Mouse (Mus musculus): Measurements from ENCODE around the gene Nagpa. TPM values are rescaled to one million over a fixed set of nuclear protein-coding genes. Genes with fewer than 3 reads are reported as not detected.

The Nagpa gene
- total RNA-seq, 2 experiments from 2014 or later: 8.8 to 9.4 TPM

DNA sequence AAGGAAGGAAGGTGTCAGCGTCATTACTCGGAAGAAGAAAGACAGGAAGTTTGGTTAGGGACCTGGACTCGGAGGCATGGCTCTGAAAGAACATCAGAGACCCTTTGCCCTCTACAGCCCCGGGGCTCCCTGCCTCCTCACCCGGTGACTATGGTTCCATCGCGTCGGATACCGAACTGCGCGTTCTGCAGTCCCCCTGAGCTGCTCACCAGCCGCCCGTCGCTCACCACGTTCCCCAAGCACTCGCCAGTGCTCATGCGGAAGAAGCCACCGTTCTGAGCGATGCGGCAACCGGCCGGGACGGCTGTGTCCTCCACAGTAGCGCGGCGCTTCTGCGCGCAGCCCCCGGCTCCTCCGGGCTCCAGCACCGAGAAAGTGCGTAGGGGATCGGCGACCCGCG, 612 bp downstream of the Nagpa start:
- no peak for DNase-seq (ENCODE audit: low spot score in 2 of 2)

DNA sequence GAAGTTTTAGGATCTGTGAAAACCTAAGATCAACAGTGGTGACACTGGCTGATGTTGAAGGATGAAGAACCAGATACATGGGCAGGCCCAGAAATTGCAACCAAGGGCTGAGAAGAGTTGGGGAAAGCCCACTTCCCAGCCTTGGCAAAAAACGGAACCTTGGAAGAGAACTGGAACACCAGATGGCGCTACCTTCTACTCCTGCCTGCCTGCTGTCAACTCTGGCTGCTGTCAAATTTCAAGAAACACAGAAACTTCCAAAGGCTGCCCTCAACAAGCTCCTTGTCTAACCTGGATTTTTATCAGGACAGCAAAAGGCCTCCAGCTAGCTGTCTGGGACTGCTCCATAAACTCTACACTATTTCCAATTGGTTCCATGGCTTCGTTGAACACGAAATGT, 1.1 kb downstream of the Nagpa start:
- DNase-seq (ENCODE audit: low spot score in 2 of 2): peak; percentile 29 to 59

DNA sequence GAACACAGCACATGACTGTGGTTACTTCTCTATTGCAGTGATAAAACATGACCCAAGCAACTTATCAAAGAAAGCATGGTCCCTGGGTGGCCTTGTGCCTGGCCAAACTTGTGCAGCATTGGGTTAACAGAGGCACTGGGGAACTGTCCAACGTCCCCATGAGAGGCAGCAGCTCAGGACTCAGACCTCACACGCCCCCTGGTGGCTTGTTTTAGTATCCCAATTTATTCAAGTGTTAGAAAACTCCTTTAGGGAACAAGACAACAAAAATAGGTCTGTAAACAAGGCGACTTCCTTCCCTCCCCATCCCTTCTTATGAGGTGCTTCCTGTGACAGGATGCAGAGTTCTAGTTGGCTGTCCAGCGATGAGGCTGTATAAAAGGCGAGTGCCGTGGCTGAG, 8.7 kb downstream of the Nagpa start:
- peak; percentile 33 to 60 for DNase-seq (ENCODE audit: low spot score in 2 of 2)

DNA sequence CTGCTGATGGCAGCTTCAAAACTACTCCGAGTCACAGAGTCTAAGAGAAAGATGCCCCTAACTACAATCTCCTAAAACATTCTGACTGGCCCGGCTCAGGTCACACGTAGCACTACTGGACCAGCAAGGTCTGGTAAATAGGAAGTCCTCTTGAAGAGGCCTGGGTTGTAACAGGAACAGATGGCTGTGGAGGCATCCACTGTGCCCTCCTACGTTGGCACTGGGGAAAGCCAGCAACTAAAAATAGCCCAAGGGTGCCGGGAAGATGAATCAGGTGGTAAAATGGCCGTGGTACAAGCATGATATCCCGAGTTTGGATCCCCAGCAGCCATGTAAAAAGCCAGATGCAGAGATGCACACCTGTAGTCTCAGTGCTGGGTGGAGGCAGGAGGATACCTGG, 17.6 kb downstream of the Nagpa start:
- DNase-seq (ENCODE audit: low spot score in 2 of 2): no peak

DNA sequence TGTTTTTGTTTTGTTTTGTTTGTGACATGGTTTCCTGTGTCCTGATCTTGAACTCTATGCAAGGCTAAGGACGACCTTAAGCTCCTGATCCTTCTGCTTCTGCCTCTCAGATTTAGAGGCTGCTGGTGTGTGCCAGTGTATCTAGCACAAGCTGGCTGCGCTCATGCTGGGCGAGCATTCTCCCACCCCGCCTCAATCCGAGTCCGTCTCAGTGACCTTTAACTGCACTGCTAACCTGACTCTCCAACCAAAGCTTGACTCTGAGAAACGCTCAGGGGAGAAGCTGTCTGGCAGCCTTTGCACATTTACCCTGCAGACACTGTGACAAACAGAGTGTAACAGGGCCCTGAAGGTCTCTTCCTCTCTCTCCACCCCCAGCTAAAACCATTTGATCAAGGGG, 18.1 kb downstream of the Nagpa start:
- DNase-seq (ENCODE audit: low spot score in 2 of 2): no peak

DNA sequence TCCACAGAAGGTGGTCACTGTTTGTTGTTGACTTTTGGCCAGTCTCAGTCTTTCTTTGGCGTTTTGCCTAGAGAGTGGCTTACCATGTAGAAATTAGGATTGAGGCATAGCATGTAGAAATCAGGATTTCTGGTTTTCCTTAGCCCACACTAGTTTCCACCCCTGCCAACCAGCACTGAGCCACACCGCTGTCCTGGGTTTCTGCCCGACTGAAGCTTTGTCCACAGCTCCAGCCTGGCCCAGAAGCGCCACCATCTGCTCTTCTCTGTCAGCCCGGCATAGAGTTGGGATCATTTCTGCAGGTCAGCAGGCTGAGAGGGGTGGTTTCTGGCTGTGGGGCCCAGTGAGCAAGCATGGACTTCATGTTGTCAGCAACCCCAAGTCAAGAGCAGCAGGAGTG, 18.9 kb downstream of the Nagpa start:
- DNase-seq (ENCODE audit: low spot score in 2 of 2): no peak

DNA sequence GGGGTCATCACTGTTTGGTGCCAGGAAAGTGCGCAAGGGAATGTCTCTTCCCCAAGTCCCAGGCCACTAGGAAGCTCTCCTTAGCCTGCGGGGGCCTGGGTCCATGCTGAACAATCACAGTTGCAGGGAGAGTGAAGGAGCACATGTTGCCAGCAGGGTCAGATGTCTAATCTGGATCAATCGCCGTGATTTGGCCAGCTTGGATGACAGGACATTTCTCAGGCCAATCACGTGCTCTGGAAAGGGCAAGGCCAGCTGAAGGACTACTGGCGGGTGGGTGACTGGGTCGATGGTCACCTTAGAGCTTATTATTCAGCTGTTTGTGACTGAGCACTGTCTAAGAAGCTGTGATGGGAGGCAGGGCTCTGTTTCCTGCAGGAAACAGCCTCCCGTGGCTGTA, 19.7 kb downstream of the Nagpa start:
- DNase-seq (ENCODE audit: low spot score in 2 of 2): no peak

DNA sequence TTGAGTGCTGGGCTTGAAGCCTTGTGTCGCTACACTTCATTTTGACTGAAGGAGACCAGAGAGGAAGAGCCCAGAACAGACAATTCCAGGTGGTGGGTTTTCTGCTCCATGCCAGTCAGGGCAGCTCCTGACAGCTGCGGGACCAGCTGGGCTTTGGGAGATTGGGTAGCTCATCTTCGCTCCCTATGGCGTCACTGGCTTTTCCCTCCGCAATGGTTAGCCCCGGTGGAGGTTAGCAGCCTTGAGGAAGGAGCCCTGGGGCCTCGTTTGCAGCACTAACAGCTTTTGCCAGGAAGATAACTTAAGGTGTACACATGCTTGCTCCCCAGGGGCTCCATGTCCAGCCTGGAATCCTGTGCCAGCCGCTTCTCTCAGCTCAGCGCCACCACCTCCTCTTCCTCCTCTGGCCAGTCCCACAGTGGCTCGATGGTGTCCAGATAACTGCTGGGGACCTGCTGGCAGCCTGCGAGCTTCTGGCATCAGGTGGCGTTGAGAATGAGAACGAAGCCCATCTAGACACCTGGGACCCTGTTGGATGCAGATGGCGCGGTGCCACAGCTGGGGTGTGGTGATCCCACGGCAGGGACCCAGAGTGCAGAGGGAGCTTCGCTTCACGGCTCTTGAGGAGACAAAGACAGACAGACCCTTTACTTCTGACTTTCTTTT, 20.4 kb downstream of the Nagpa start:
- DNase-seq (ENCODE audit: low spot score in 2 of 2): no peak

DNA sequence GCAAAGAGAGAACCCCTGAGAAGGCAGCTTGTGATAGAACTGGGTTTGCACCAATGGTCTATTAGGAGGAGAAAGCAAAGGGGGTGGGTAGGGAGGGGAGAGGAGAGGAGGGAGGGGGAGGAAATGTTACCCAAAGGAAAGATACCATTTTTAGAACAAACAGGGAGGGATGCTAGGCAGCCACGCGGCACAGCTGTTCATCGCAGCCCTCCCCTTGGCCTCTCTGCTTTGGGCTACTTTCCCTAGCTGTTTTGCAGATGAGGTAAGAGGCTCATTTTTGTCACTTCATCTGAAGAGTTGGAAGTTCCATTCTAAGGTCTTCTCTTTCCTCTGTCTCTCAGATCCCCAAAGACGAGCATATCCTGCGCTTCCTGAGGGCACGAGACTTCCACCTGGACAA, 31.2 kb downstream of the Nagpa start:
- DNase-seq (ENCODE audit: low spot score in 2 of 2): no peak

DNA sequence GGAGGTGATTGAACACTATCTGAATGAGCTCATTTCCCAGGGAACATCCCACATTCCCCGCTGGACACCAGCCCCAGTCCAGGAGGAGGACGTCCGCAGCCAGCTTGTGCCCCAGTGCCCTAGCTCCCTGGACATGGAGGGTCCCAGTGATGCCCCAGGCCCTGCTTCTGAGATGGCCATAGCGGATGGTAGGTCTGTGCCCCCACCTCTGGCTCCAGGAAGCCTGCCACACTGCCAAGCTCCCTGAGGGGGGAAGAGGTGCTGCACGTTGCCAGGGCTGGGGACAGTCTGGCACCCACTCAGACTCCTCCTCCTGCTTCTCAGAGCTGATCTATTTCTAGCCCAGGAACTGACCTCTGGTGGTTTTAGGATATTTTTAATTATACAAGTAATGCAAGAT, 35.0 kb downstream of the Nagpa start:
- DNase-seq (ENCODE audit: low spot score in 2 of 2): no peak

DNA sequence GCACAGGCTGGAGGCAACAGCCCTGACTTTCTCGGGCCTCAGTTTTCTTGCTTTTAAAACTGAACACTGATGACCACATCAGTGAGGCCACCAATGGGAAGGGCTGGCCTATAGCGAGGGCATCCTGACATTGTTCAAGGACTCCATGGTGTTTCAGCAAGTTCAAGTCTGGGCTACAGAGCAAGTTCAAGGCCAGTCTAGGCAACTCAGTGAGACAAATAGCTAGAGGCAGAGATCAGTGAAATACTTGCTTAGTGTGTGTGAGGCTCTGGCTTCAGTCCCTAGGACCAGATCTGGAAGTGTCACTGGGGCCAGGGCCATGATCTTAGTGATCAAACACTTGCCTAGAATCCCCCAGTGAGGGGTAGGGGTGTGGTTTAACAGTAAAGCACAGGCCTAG, 35.8 kb downstream of the Nagpa start:
- DNase-seq (ENCODE audit: low spot score in 2 of 2): no peak

DNA sequence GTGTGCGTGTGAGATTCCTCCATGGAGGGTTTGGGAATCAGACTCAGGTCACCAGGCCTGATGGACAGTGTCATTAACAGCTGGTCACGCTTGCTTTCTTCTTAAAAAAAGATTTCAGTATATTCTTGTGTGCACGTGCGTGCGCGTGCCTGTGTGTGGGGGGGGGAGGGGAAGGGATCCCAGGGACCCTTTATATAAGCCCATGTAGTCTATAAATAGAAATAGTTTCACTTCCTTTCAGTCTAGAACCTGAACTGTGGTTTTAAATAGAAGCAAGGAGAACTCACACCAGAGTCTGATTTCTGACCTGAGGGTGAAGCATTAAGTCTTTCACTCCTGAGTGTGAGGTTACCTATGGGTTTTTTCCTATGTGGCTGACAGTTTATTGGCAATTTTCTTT, 39.5 kb downstream of the Nagpa start:
- DNase-seq (ENCODE audit: low spot score in 2 of 2): no peak

DNA sequence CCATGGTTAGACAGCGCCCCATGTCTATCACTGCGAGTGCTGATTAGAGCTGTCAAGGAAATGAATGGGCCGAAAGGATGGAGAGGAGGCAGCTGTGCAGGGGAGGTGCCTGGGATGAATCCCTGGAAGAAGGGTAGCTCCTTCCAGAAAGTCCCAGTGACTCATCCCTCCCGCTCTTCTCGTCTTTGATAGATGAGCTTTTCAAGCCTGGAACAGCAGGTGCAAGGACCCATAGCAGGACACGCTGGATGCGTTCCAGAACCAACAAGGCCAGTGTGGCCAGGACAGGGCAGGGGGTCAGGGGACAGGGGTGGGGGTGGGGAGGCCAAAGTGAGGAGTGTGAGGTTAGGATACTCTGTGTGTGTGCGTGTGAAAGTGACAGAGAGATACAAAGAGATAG, 44.6 kb downstream of the Nagpa start:
- no peak for DNase-seq (ENCODE audit: low spot score in 2 of 2)

DNA sequence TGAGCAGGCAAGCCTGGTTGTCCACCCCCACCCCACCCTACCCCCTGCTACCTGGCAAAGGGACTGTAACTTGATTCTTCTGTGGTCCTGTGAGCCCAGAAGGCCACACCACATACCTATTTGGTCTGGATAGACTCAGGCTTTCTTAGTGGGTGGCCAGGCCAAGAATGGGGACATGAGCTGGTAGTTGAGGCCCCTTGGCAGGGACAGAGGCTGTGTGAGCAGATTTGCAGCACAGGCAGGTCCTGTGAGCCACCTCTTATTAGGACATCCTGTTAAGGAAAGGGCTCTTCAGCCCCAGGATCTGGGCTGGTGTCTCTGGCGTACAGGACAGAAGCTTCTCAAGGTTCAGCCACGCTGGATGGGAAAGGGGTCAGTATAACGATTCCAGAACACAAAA, 46.7 kb downstream of the Nagpa start:
- no peak for DNase-seq (ENCODE audit: low spot score in 2 of 2)

DNA sequence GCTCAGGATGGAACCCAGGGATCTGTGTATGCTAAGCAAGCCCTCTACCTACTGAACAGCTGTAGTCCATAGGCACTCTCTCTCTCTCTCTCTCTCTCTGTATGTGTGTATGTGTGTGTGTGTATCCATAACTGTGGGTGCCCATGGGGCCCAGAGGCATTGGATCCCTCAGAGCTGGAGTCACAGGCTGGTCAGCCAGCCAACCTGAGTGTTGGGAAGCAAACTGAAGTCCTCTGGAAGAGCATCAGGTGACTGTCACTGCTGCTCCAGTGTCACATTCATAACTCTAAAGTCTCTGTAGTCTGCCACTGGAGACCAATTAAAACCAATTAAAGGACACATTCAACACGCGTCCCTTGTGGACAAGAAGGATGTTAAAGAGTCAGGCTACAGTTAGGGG, 47.3 kb downstream of the Nagpa start:
- DNase-seq (ENCODE audit: low spot score in 2 of 2): no peak

DNA sequence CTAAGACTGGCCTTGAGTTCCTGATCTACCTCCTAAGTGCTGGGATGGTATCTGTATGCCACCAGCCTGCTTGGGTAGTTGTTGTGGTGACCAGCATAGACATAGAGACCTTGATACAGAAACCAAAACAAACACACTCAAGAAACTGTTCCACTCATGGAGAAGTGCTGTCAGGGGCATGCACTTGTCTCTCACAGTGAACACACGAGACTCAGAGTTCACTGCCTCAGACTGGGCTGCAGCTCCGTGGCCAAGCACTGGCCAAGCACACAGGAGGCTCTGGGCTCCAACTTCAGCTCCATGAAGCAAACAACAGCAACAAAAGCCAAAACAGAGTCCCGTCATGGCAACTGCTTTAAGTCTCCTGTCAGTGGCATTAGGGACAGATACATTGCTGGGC, 48.8 kb downstream of the Nagpa start:
- no peak for DNase-seq (ENCODE audit: low spot score in 2 of 2)

DNA sequence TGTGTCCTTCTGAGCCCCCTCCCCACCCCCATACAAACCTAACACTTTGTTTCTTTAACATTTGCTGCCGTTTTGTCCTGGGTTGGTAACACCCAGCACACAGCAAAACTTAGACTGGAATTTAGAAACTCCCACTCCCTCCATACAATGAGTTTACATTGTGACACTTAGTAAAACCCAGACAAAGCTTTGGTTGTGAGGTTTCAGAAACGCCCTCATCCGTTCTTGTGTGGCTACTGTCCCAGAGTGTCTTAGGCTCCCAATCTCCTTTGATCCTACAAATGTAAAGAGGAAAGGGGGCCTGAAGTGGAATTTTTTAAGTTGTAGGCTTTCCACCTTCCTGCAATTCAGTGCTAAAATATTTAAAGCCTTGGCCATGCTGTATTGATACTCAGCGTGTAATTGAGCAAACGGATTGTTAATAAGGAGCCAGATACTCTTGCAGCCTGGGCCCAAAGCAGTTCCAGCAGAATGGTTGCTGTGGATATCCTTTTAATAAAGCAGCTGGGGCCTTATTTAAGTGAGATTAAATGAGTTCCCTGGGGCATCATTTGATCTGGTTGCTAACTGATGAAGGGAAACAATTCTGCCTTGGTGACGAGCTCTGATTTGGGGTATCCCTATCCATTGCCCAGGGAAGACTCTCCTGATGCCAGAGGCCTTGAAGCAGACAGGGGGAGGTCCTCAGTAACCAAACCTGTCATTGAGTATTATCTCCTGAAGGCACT, 50.3 kb downstream of the Nagpa start:
- DNase-seq (ENCODE audit: low spot score in 2 of 2): no peak

DNA sequence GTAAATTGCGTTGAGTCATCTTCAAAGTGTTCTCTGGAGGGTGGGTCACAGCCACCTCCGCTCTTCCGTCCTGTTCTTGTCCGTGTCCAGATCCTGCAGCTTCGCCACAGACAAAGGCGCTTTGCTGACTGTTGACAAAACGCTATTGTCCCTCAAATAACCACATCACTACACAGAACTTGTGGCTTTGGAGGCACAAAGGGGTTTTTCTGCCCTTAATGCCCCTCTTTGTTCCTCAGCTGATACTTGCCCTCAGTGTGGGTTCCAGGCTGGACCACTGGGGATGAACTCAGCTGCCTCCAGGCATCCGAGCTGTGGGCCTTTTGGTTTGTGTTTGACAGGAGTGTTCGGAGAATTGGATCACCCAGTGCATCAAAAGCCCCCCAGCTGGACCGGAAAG, 53.3 kb downstream of the Nagpa start:
- no peak for DNase-seq (ENCODE audit: low spot score in 2 of 2)

DNA sequence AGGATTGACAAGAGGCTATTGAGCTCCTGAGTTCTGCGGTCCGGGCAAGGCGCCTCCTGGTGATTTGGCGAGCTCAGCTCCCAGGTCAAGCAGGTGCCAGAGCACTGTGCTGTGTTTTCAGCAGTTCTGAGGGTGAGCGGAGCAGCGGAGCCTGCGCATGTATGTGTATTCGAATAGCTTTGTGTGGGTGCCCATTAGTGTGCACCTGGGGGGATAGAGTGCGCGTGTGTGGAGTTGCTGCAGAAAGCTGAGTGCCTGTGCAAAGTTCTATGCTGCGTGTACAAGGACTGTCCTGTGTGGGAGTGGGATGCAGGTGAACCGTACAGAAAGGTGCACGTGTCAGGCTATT, 56.8 kb downstream of the Nagpa start, which contains the start of gene Sec14l5:
Gene Sec14l5, plus strand, starts transcription at position 73 of the 349 bp plus-strand sequence.
- no peak for DNase-seq (ENCODE audit: low spot score in 2 of 2)

DNA sequence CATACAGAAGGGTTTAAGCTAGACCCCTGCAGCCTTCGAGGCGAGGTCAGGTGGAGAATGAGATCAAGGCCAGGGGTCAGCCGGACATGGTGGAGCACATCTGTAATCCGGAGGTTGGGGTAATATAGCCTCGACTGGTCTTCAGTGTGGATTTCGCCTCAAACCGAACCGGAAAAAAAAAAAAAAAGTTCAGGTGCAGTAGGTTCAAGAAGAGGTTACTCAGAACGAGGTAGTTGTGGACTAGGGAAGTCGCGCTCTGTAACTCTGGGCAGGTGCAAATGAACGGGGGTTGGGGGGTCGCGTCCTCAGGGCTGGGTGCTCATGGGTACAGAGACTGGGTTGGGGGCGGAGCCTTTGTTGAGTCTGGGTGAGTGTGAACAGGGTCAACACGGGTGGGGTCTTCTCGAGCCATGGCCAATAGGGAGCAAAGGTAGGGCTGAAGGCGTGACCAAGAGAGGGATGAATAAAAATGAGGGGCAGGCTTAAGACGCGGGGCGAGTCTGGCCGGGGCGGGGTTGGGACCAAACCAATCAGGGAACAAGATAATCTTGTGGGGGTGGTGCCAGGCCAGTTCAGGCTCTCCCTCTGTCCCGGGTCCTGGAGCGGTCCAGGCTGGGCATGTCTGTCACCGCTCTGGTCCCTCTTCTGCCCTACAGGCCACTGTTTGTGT, 57.3 kb downstream of the Nagpa start:
- DNase-seq (ENCODE audit: low spot score in 2 of 2): peak in 1 of 2 experiments; percentile 51

DNA sequence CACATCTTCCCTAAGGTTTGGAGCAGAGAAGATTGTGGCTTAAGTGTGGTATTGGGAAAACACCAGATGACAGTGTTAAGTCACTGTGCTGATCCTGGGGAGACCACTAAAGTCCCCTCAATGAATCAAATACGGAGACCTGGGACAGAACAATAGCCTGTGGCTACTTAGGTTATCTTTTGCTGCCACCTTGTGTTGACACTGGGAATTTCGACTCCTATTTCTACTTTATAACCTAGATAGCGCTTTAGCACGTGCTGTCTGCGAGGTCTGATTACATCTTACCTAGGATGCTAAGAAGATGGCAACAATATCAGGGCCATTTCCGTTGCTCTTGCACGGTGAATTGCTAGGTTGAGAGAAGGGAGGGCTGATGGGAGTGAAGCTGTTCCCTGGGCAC, 58.2 kb downstream of the Nagpa start:
- DNase-seq (ENCODE audit: low spot score in 2 of 2): peak; percentile 74 to 85
